Mouse (Mus musculus): Measurements from ENCODE around the gene She.

She gene

GRCm38 (mm10) chr3:89885766-89886165, 54.6 kb downstream of the She start:
- no peak for DNase-seq (ENCODE audit: low spot score)

- no peak for DNase-seq (ENCODE audit: low spot score)
These were observed 56.5 kb downstream of the She start for GRCm38 (mm10) chr3:89887582-89888230.

GRCm38 (mm10) chr3:89889841-89890430, 58.8 kb downstream of the She start:
- DNase-seq (ENCODE audit: low spot score) = no peak

GRCm38 (mm10) chr3:89891696-89892095, 60.5 kb downstream of the She start:
- DNase-seq (ENCODE audit: low spot score) = no peak

- no peak for DNase-seq (ENCODE audit: low spot score)
These were observed 61.4 kb downstream of the She start for GRCm38 (mm10) chr3:89892517-89893106.

GRCm38 (mm10) chr3:89896571-89896970, 65.4 kb downstream of the She start:
- no peak for DNase-seq (ENCODE audit: low spot score)

- no peak for DNase-seq (ENCODE audit: low spot score)
These were observed 66.1 kb downstream of the She start for GRCm38 (mm10) chr3:89897204-89897796.

- DNase-seq (ENCODE audit: low spot score) = no peak
These were observed 66.8 kb downstream of the She start for GRCm38 (mm10) chr3:89898011-89898410.

- DNase-seq (ENCODE audit: low spot score) = no peak
These were observed 67.8 kb downstream of the She start for GRCm38 (mm10) chr3:89898870-89899510.

GRCm38 (mm10) chr3:89899511-89899908, 68.3 kb downstream of the She start:
- DNase-seq (ENCODE audit: low spot score) = no peak

GRCm38 (mm10) chr3:89907846-89908245, 76.7 kb downstream of the She start:
- DNase-seq (ENCODE audit: low spot score) = no peak
